Mouse (Mus musculus): ENCODE data around the gene Esrrb. TPM values are rescaled to one million over a fixed set of nuclear protein-coding genes. Genes with fewer than 3 reads are reported as not detected.

Gene Esrrb
- polyA plus RNA-seq, 1 experiment from 2014 or later, result 0.67 TPM

DNA sequence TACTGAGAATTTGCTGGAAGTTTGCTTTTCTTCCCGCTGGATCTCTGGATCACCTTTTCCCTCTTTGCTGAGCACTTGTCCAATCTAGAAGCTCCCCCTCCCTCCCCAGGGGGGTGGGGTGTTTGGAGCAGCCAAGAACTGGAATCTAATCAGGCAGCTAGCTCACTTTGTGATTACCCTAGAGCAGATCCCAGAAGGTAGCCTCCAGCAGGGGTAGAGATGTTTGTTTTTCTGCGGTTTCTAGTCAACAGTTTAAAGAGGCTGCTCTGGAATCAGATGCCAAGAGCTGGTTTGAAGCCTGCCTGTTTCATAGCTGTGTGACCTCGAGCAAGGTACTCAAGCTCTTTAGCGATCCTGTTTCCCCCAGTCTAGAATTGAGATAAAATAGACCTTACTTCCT lies 177.8 kb downstream of the Esrrb start:
- H3K9ac ChIP-seq, result no peak overlapping the region
- H3K27me3 ChIP-seq, result 0 out of 2 replicates have a peak, but pooled peaks cover 4% of the 10 kb centered on the region
- H3K4me1 ChIP-seq, result no peaks in the 10 kb centered on the region
- no peak overlapping the region for H3K27ac ChIP-seq
- no peak for ATAC-seq (ENCODE audit: insufficient number of reproducible peaks, low FRiP score, low TSS enrichment, low read depth)
- H3K9me3 ChIP-seq, result no peaks in the 10 kb centered on the region
- H3K36me3 ChIP-seq, result no peaks in the 10 kb centered on the region
- 59% methylated on average over 4 of the region's 4 CpGs for WGBS
- H3K4me3 ChIP-seq, result no peak overlapping the region
- no peak overlapping the region for H3K4me2 ChIP-seq

DNA sequence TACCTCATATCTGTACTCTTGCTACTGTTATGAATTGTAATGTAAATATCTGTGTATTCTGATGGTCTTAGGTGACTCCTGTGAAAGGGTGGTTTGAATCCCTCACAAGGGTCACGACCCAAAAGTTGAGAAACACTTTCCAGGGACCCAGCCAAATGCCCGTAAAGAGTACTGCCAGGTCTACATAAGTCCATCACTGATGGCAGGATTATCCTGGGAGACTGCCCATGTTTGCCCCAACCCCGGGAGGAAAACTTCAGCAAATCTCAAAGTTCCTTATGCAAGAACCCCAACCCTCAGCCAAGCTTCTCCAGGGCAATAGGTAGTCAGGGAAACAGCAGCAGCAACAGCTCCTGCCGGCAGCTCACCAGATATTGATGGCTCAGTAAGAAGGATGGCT lies 178.6 kb downstream of the Esrrb start:
- ATAC-seq (ENCODE audit: insufficient number of reproducible peaks, low FRiP score, low TSS enrichment, low read depth), result no peak
- no peak overlapping the region for H3K9ac ChIP-seq
- H3K36me3 ChIP-seq, result no peaks in the 10 kb centered on the region
- H3K4me1 ChIP-seq, result no peaks in the 10 kb centered on the region
- no peak overlapping the region for H3K4me3 ChIP-seq
- no peak overlapping the region for H3K4me2 ChIP-seq
- no peaks in the 10 kb centered on the region for H3K9me3 ChIP-seq
- WGBS, result 74% methylated on average over 4 of the region's 4 CpGs
- 0 out of 2 replicates have a peak, but pooled peaks cover 4% of the 10 kb centered on the region for H3K27me3 ChIP-seq
- H3K27ac ChIP-seq, result no peak overlapping the region

DNA sequence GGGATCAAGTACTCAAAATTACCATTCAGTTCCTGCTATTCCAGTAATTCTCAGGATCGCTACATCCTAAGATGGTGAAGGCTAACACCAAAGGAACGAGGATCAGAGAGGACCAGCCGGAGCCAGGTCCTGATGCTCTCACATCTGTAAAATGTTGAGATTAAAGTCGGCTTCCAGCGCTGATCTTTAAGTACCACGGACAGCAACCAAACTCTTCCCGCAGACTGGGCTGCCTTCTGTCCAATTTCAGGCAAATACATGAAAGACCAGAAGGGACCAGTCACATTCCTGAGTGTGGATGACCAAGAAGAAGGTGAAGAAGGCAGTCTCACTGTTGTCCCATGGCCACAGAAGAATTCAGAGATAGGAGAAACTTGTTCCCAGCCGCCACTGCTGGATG lies 186.9 kb downstream of the Esrrb start:
- WGBS, result 22% methylated on average over 8 of the region's 8 CpGs
- no peak overlapping the region for H3K27ac ChIP-seq

DNA sequence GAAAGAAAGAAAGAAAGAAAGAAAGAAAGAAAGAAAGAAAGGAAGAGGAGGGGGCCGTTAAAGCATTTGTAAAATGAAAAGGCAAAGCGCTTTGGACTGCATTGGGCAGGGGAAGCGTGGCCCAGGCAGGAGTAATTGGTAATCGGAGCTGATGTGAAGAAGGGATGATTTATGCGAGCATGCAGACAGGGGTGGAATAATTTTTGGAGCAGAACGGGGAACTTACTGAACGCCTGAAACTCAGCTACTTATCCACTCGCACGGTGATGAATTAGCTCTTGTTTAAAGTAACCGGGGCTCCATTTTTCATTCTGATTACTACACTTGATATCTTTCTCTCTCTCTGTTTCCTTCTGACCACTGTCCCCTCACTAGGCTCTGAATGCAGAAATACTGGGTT lies 192.1 kb downstream of the Esrrb start:
- Histone ChIP-seq H3K9ac (no peak overlapping the region), H3K4me2 (no peak overlapping the region), H3K4me3 (no peak overlapping the region), H3K9me3 (no peaks in the 10 kb centered on the region), H3K36me3 (no peaks in the 10 kb centered on the region), H3K27ac (no peak overlapping the region), H3K4me1 (no peaks in the 10 kb centered on the region), H3K27me3 (no peaks in the 10 kb centered on the region; the same call in 1 of the 2 replicates)
- ATAC-seq (ENCODE audit: insufficient number of reproducible peaks, low FRiP score, low TSS enrichment, low read depth), result no peak
- 52% methylated on average over 10 of the region's 10 CpGs for WGBS

More for the DNA sequence above, 186.9 kb downstream of the Esrrb start:
- H3K9ac ChIP-seq, result no peak overlapping the region
- no peaks in the 10 kb centered on the region for H3K36me3 ChIP-seq
- peaks cover 4% of the 10 kb centered on the region for H3K27me3 ChIP-seq
- no peak overlapping the region for H3K4me2 ChIP-seq
- no peaks in the 10 kb centered on the region for H3K9me3 ChIP-seq
- ATAC-seq (ENCODE audit: insufficient number of reproducible peaks, low FRiP score, low TSS enrichment, low read depth), result no peak
- H3K4me1 ChIP-seq, result no peaks in the 10 kb centered on the region
- H3K4me3 ChIP-seq, result no peak overlapping the region

- Histone ChIP-seq H3K9me3 (no peaks in the 10 kb centered on the region), H3K9ac (no peak overlapping the region), H3K4me2 (no peak overlapping the region), H3K27me3 (no peaks in the 10 kb centered on the region; the same call in 1 of the 2 replicates), H3K4me1 (no peaks in the 10 kb centered on the region), H3K4me3 (no peak overlapping the region), H3K27ac (no peak overlapping the region), H3K36me3 (no peaks in the 10 kb centered on the region)
- ATAC-seq (ENCODE audit: insufficient number of reproducible peaks, low FRiP score, low TSS enrichment, low read depth), result no peak
- 46% methylated on average over 10 of the region's 10 CpGs for WGBS
Observed at GRCm38 (mm10) chr12:86556796-86557517, 196.0 kb downstream of the Esrrb start.

- Histone ChIP-seq H3K27ac (no peak overlapping the region), H3K4me2 (no peak overlapping the region), H3K4me3 (no peak overlapping the region), H3K4me1 (no peaks in the 10 kb centered on the region), H3K27me3 (no peaks in the 10 kb centered on the region; the same call in 1 of the 2 replicates), H3K36me3 (no peaks in the 10 kb centered on the region), H3K9me3 (no peaks in the 10 kb centered on the region), H3K9ac (no peak overlapping the region)
- no peak for ATAC-seq (ENCODE audit: insufficient number of reproducible peaks, low FRiP score, low TSS enrichment, low read depth)
- WGBS, result 92% methylated on average over 9 of the region's 9 CpGs
Observed at GRCm38 (mm10) chr12:86558889-86559288, 198.0 kb downstream of the Esrrb start.

DNA sequence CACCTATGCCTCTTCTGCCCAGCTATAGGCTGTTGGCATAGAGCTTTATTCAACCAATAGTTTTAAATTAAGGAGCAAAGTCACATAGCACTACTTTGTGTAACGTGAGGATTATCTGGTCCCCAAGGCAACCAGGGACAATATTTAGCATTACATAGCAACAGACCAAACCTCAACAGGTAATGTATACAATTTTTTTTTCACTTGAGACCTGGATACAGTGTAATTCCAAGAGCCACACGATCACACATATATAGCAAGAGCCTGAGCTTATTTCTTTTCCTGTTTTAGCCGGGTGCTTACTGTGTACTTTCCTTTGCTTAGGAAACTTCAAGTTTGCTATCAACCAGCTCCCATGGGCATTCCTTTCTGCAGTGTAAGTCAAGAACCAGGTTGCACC lies 201.8 kb downstream of the Esrrb start:
- Histone ChIP-seq H3K4me3 (no peak overlapping the region), H3K36me3 (no peaks in the 10 kb centered on the region), H3K27ac (no peak overlapping the region), H3K4me1 (no peaks in the 10 kb centered on the region), H3K27me3 (no peaks in the 10 kb centered on the region; the same call in 1 of the 2 replicates), H3K9ac (no peak overlapping the region), H3K4me2 (no peak overlapping the region), H3K9me3 (no peaks in the 10 kb centered on the region)
- WGBS, result 65% methylated on average over 3 of the region's 3 CpGs
- ATAC-seq (ENCODE audit: insufficient number of reproducible peaks, low FRiP score, low TSS enrichment, low read depth), result no peak

DNA sequence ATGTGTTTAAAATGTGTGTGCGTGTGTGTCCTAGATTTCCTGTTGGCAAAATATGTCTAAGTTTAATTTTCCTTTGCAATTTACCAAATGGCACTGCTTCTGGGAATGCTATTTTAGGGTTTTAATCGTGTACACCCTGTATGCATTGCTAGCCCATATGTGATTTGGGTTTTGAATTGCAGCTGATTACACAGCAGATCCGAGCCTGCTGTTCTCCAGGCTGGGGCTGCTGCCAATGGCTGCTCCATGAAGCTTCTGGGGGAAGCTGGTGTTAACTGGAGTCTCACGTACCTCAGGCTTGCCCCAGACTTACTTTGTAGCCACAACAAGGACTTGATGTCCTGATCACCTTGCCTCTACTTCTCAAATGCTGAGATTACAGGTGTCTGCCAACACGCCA lies 205.1 kb downstream of the Esrrb start:
- 70% methylated on average over 5 of the region's 5 CpGs for WGBS
- ATAC-seq (ENCODE audit: insufficient number of reproducible peaks, low FRiP score, low TSS enrichment, low read depth), result no peak

More for the DNA sequence above, 205.1 kb downstream of the Esrrb start:
- H3K4me1 ChIP-seq, result no peaks in the 10 kb centered on the region
- no peak overlapping the region for H3K4me3 ChIP-seq
- no peaks in the 10 kb centered on the region for H3K9me3 ChIP-seq
- no peaks in the 10 kb centered on the region for H3K36me3 ChIP-seq
- H3K27me3 ChIP-seq, result no peaks in the 10 kb centered on the region
- H3K9ac ChIP-seq, result no peak overlapping the region
- H3K27ac ChIP-seq, result no peak overlapping the region
- H3K4me2 ChIP-seq, result no peak overlapping the region

Other genes with a start within 250 kb of the Esrrb start
- gene Gpatch2l, start 119.3 kb upstream of the Esrrb start, polyA plus RNA-seq (2015; fragmentation: Nextera tagmentation; extraction: Ambion mirVana), result 17.2 and 18.1 TPM in 2 replicates

Measured in limb, embryonic 15.5 days (tissue).